ENCODE assay signal across 31 mouse cellular contexts in genomic region chr13:117185329-117185728, GRCm38 (mm10). TPM values are rescaled to one million over a fixed set of nuclear protein-coding genes. Genes with fewer than 3 reads are reported as not detected.
DNase-seq lines count a peak whose midpoint lies in the region; ATAC-seq and TF ChIP-seq lines count a peak whose summit lies in the region.
"Had no signal": no experiment of that assay in that cellular context is flagged by ENCODE, and none has a peak within 500 bp of the region (broad histone marks: within the 10 kb centered on the region; RNA-seq: fewer than 3 reads in every experiment).

No protein-coding gene starts in this region.

- 0 out of 2 replicates have a peak, but pooled peaks have one; percentile 22 for ATAC-seq in midbrain, embryonic 11.5 days (ENCODE audit: low FRiP score)
- no peak for ATAC-seq in midbrain, embryonic 14.5 days (ENCODE audit: low FRiP score, low TSS enrichment)
- peak; percentile 62 for ATAC-seq in midbrain, postnatal 0 days (ENCODE audit: low FRiP score)
- ATAC-seq: CD4-positive, CD25-positive, alpha-beta regulatory T cell, adult 4 months; forebrain, embryonic 15.5 days; hindbrain, postnatal 0 days; inflammation-experienced regulatory T-cells, adult 6 months had no signal

- no peak overlapping the region for H3K27ac ChIP-seq in midbrain, embryonic 11.5 days (ENCODE audit: low read depth, low read length)
- no peak overlapping the region for H3K27ac ChIP-seq in midbrain, embryonic 10.5 days (replicated peaks)
- H3K27ac ChIP-seq in midbrain, embryonic 14.5 days (replicated peaks; ENCODE audit: low read depth, low read length), result no peak overlapping the region
- H3K27ac ChIP-seq in midbrain, postnatal 0 days (ENCODE audit: low read depth, low read length), result no peak overlapping the region
- H3K27ac ChIP-seq: embryonic facial prominence, embryonic 10.5 days; embryonic facial prominence, embryonic 13.5 days; forebrain, embryonic 12.5 days; forebrain, embryonic 15.5 days; gastrocnemius, adult 2 months; hindbrain, embryonic 10.5 days; hindbrain, postnatal 0 days had no signal

- H3K9me3 ChIP-seq in midbrain, embryonic 11.5 days (ENCODE audit: control insufficient read depth, low read length), result no peaks in the 10 kb centered on the region
- H3K9me3 ChIP-seq in midbrain, embryonic 10.5 days (replicated peaks), result no peaks in the 10 kb centered on the region
- H3K9me3 ChIP-seq in midbrain, embryonic 14.5 days (ENCODE audit: control insufficient read depth, low read length), result no peaks in the 10 kb centered on the region
- no peaks in the 10 kb centered on the region for H3K9me3 ChIP-seq in midbrain, postnatal 0 days (ENCODE audit: low read length)
- H3K9me3 ChIP-seq: embryonic facial prominence, embryonic 10.5 days; embryonic facial prominence, embryonic 13.5 days; forebrain, embryonic 12.5 days; forebrain, embryonic 15.5 days; hindbrain, embryonic 10.5 days had no signal

- H3K4me3 ChIP-seq in midbrain, embryonic 11.5 days (ENCODE audit: low read depth, low read length), result no peak overlapping the region
- no peak overlapping the region for H3K4me3 ChIP-seq in midbrain, embryonic 10.5 days
- no peak overlapping the region for H3K4me3 ChIP-seq in midbrain, embryonic 14.5 days (replicated peaks; ENCODE audit: low read depth, low read length)
- no peak overlapping the region for H3K4me3 ChIP-seq in midbrain, postnatal 0 days (ENCODE audit: low read depth, low read length)
- H3K4me3 ChIP-seq: embryonic facial prominence, embryonic 10.5 days; embryonic facial prominence, embryonic 13.5 days; erythroblast, embryonic 14.5 days; forebrain, embryonic 12.5 days; forebrain, embryonic 15.5 days; gastrocnemius, adult 2 months; hindbrain, embryonic 10.5 days had no signal

- no peak overlapping the region for H3K9ac ChIP-seq in midbrain, embryonic 11.5 days (ENCODE audit: low read length)
- no peak overlapping the region for H3K9ac ChIP-seq in midbrain, embryonic 14.5 days (replicated peaks; ENCODE audit: low read length)
- H3K9ac ChIP-seq in midbrain, postnatal 0 days (replicated peaks; ENCODE audit: low read length, poor library complexity, severe bottlenecking), result no peak overlapping the region
- H3K9ac ChIP-seq: embryonic facial prominence, embryonic 13.5 days; forebrain, embryonic 12.5 days; forebrain, embryonic 15.5 days had no signal

- H3K27me3 ChIP-seq in midbrain, embryonic 11.5 days (ENCODE audit: control insufficient read depth, insufficient read depth, low read length), result no peaks in the 10 kb centered on the region
- no peaks in the 10 kb centered on the region for H3K27me3 ChIP-seq in midbrain, embryonic 10.5 days (ENCODE audit: low read depth, poor library complexity, severe bottlenecking)
- no peaks in the 10 kb centered on the region for H3K27me3 ChIP-seq in midbrain, embryonic 14.5 days (ENCODE audit: control insufficient read depth, insufficient read depth, low read length)
- H3K27me3 ChIP-seq in midbrain, postnatal 0 days (ENCODE audit: insufficient read depth, low read length), result no peaks in the 10 kb centered on the region
- H3K27me3 ChIP-seq: embryonic facial prominence, embryonic 13.5 days; forebrain, embryonic 12.5 days; forebrain, embryonic 15.5 days had no signal

- no peak overlapping the region for H3K4me2 ChIP-seq in midbrain, embryonic 11.5 days
- H3K4me2 ChIP-seq in midbrain, embryonic 14.5 days (ENCODE audit: low read length), result no peak overlapping the region
- H3K4me2 ChIP-seq in midbrain, postnatal 0 days (ENCODE audit: low read depth, low read length, poor library complexity, severe bottlenecking), result no peak overlapping the region
- H3K4me2 ChIP-seq: embryonic facial prominence, embryonic 13.5 days; forebrain, embryonic 12.5 days; forebrain, embryonic 15.5 days; heart, embryonic 11.5 days had no signal

- no peaks in the 10 kb centered on the region for H3K4me1 ChIP-seq in midbrain, embryonic 11.5 days (ENCODE audit: control insufficient read depth, insufficient read depth, low read length)
- H3K4me1 ChIP-seq in midbrain, embryonic 10.5 days, result no peaks in the 10 kb centered on the region
- no peaks in the 10 kb centered on the region for H3K4me1 ChIP-seq in midbrain, embryonic 14.5 days (ENCODE audit: control insufficient read depth, insufficient read depth, low read length)
- no peaks in the 10 kb centered on the region for H3K4me1 ChIP-seq in midbrain, postnatal 0 days (ENCODE audit: insufficient read depth, low read length)
- H3K4me1 ChIP-seq: embryonic facial prominence, embryonic 10.5 days; embryonic facial prominence, embryonic 13.5 days; forebrain, embryonic 12.5 days; forebrain, embryonic 15.5 days; hindbrain, embryonic 10.5 days had no signal

- no peaks in the 10 kb centered on the region for H3K36me3 ChIP-seq in midbrain, embryonic 11.5 days (ENCODE audit: control insufficient read depth, insufficient read depth, low read length)
- H3K36me3 ChIP-seq in midbrain, embryonic 10.5 days, result no peaks in the 10 kb centered on the region
- no peaks in the 10 kb centered on the region for H3K36me3 ChIP-seq in midbrain, embryonic 14.5 days (ENCODE audit: control insufficient read depth, insufficient read depth, low read length)
- no peaks in the 10 kb centered on the region for H3K36me3 ChIP-seq in midbrain, postnatal 0 days (ENCODE audit: insufficient read depth, low read length)
- H3K36me3 ChIP-seq: embryonic facial prominence, embryonic 10.5 days; embryonic facial prominence, embryonic 13.5 days; forebrain, embryonic 12.5 days; forebrain, embryonic 15.5 days; hindbrain, embryonic 10.5 days had no signal

- no peak for TF ChIP-seq CTCF in midbrain, postnatal 0 days (IDR thresholded peaks at IDR 0.05)

- WGBS in midbrain, embryonic 11.5 days, result 86% methylated on average over 6 of the region's 6 CpGs
- WGBS in midbrain, embryonic 10.5 days, result 87% methylated on average over 6 of the region's 6 CpGs
- 79% methylated on average over 6 of the region's 6 CpGs for WGBS in midbrain, embryonic 14.5 days
- WGBS in midbrain, postnatal 0 days, result 63% methylated on average over 6 of the region's 6 CpGs

- DNase-seq in midbrain, embryonic 11.5 days (ENCODE audit: low spot score, missing footprints), result peak; percentile 72
- no peak for DNase-seq in midbrain, embryonic 10.5 days (ENCODE audit: low spot score)
- peak; percentile 25 for DNase-seq in midbrain, embryonic 14.5 days
- no peak for DNase-seq in midbrain, postnatal 0 days (ENCODE audit: low spot score)
- no peak for DNase-seq in frontal cortex, postnatal 25 days (ENCODE audit: low spot score in 2 of 2)
- DNase-seq in kidney, postnatal 4 days, result no peak
- DNase-seq: adrenal gland, adult 2 months; adrenal gland, postnatal 14 days; cerebellum, adult 11-12 months; cerebellum, adult 8-10 months; cerebellum, postnatal 10 days; cerebellum, postnatal 36 days; embryo, embryonic 11 days; gastrocnemius, adult 2 months; gastrocnemius, postnatal 14 days had no signal

RNA-seq across cellular contexts. Expression of gene Emb, which starts 23.0 kb away (rescaled TPM):
- 39.3 and 39.9 TPM in 2 replicates for polyA plus RNA-seq in midbrain, embryonic 11.5 days (2014; fragmentation: Nextera tagmentation; extraction: Ambion mirVana)
- 45.5 and 58.1 TPM in 2 replicates for polyA plus RNA-seq in midbrain, embryonic 10.5 days (2016; fragmentation: Nextera tagmentation; extraction: Ambion mirVana)
- 9.9 and 11.1 TPM in 2 replicates for polyA plus RNA-seq in midbrain, embryonic 14.5 days (2014; fragmentation: Nextera tagmentation; extraction: Ambion mirVana)
- 9.2 and 13.6 TPM in 2 replicates for total RNA-seq in midbrain, postnatal 0 days (2014; rRNA removed)
- 10.3 and 12.0 TPM in 2 replicates for polyA plus RNA-seq in midbrain, postnatal 0 days (2015; fragmentation: Nextera tagmentation; extraction: Ambion mirVana)

RNA-seq across cellular contexts. Expression of gene Gm17509, which starts 35.5 kb away (rescaled TPM):
- polyA plus RNA-seq in midbrain, embryonic 11.5 days (2014; fragmentation: Nextera tagmentation; extraction: Ambion mirVana), result 0.68 and 0.94 TPM in 2 replicates
- 1.1 and 1.4 TPM in 2 replicates for polyA plus RNA-seq in midbrain, embryonic 10.5 days (2016; fragmentation: Nextera tagmentation; extraction: Ambion mirVana)
- polyA plus RNA-seq in midbrain, embryonic 14.5 days (2014; fragmentation: Nextera tagmentation; extraction: Ambion mirVana), result 0.20 and 0.55 TPM in 2 replicates
- total RNA-seq in midbrain, postnatal 0 days (2014; rRNA removed), result 0.71 and 0.80 TPM in 2 replicates
- 0.10 and 0.16 TPM in 2 replicates for polyA plus RNA-seq in midbrain, postnatal 0 days (2015; fragmentation: Nextera tagmentation; extraction: Ambion mirVana)
- total RNA-seq: adrenal gland, adult 2 months; adrenal gland, postnatal 14 days; gastrocnemius, adult 2 months; gastrocnemius, postnatal 14 days; gastrocnemius, postnatal 4 days; heart, adult 8-10 months; heart, postnatal 25 days; MEL had no signal
- polyA plus RNA-seq: erythroblast, embryonic 14.5 days; heart, embryonic 14.5 days; heart, postnatal 0 days had no signal

Comparison
In these comparisons a context has a peak if more than half of its experiments do, and no peak if none do; other contexts are left out.
1. DNase-seq: peak in midbrain, embryonic 11.5 days (single experiment) and midbrain, embryonic 14.5 days (single experiment); none in midbrain, embryonic 10.5 days (single experiment), midbrain, postnatal 0 days (single experiment), frontal cortex, postnatal 25 days (0 of 2) and kidney, postnatal 4 days (0 of 2).